ENCODE assay signal across 9 mouse cellular contexts in the genomic region with DNA sequence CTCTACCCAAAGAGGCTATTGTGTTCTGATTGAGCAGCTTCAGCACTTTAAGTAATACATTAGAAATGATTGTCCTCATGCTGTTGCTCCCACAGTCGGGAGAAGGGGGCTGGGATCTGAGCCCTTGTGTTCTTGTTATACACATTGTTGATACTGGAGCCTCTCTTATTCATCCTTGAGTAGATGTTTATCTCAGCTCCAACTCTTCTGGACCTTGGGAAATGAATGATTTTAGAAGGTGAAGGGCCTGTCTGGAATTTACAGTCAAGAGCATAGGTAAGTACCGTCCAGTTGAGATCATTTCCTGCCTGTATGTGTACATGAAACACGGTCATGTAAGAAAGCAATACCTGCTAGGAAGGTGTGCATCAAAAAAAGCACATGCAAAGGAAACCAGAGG. TPM values are rescaled to one million over a fixed set of nuclear protein-coding genes. Genes with fewer than 3 reads are reported as not detected.
DNase-seq lines count a peak whose midpoint lies in the region; ATAC-seq and TF ChIP-seq lines count a peak whose summit lies in the region.
"Had no signal": no experiment of that assay in that cellular context is flagged by ENCODE, and none has a peak within 500 bp of the region (broad histone marks: within the 10 kb centered on the region; RNA-seq: fewer than 3 reads in every experiment).

No protein-coding gene starts in this region.

- no peak for TF ChIP-seq POLR2A in liver, adult 2 months (IDR thresholded peaks at IDR 0.05; ENCODE audit: extremely low read depth, insufficient read depth, low read length)

- H3K4me1 ChIP-seq in liver, adult 2 months (ENCODE audit: control insufficient read depth, insufficient read depth, low read length), result peaks cover 30% of the 10 kb centered on the region
- peaks cover 16% of the 10 kb centered on the region for H3K4me1 ChIP-seq in forebrain, postnatal 0 days (ENCODE audit: insufficient read depth)
- H3K4me1 ChIP-seq in intestine, postnatal 0 days (replicated peaks; ENCODE audit: control insufficient read depth, insufficient read depth, low read length), result peaks cover 13% of the 10 kb centered on the region
- peaks cover 27% of the 10 kb centered on the region for H3K4me1 ChIP-seq in neural tube, embryonic 13.5 days (replicated peaks)

- H3K36me3 ChIP-seq in liver, adult 2 months (ENCODE audit: control insufficient read depth, insufficient read depth, low read length), result 0 out of 2 replicates have a peak, but pooled peaks cover 3% of the 10 kb centered on the region
- no peaks in the 10 kb centered on the region for H3K36me3 ChIP-seq in forebrain, postnatal 0 days (ENCODE audit: insufficient read depth)
- no peaks in the 10 kb centered on the region for H3K36me3 ChIP-seq in intestine, postnatal 0 days (ENCODE audit: control insufficient read depth, insufficient read depth)
- 0 out of 2 replicates have a peak, but pooled peaks cover 3% of the 10 kb centered on the region for H3K36me3 ChIP-seq in neural tube, embryonic 13.5 days

- no peaks in the 10 kb centered on the region for H3K27me3 ChIP-seq in liver, adult 2 months (ENCODE audit: control insufficient read depth, insufficient read depth, low read length)
- no peaks in the 10 kb centered on the region for H3K27me3 ChIP-seq in forebrain, postnatal 0 days (ENCODE audit: insufficient read depth, low read length)
- H3K27me3 ChIP-seq in intestine, postnatal 0 days (replicated peaks; ENCODE audit: control insufficient read depth, insufficient read depth, low read length), result no peaks in the 10 kb centered on the region
- H3K27me3 ChIP-seq in neural tube, embryonic 13.5 days, result no peaks in the 10 kb centered on the region

- H3K27ac ChIP-seq in liver, adult 2 months (replicated peaks; ENCODE audit: insufficient read depth, low read depth, low read length), result peak overlapping the region; percentile 68; the same call in 1 of the 2 replicates
- H3K27ac ChIP-seq in forebrain, postnatal 0 days (ENCODE audit: low read depth, low read length), result no peak overlapping the region
- no peak overlapping the region for H3K27ac ChIP-seq in intestine, postnatal 0 days (ENCODE audit: low read depth, low read length)
- no peak overlapping the region for H3K27ac ChIP-seq in neural tube, embryonic 13.5 days (replicated peaks)
- H3K27ac ChIP-seq: liver, embryonic 14.5 days had no signal

- H3K79me2 ChIP-seq in liver, adult 2 months (ENCODE audit: control insufficient read depth, insufficient read depth, low read length), result peaks cover 21% of the 10 kb centered on the region

- peak overlapping the region; percentile 69; the same call in 1 of the 2 replicates for H3K4me2 ChIP-seq in forebrain, postnatal 0 days (ENCODE audit: low read depth)
- peak overlapping the region; percentile 82; the same call in 1 of the 2 replicates for H3K4me2 ChIP-seq in intestine, postnatal 0 days (replicated peaks; ENCODE audit: low read depth)
- peak overlapping the region; percentile 62 for H3K4me2 ChIP-seq in neural tube, embryonic 13.5 days

- no peak for ATAC-seq in forebrain, postnatal 0 days
- ATAC-seq in intestine, postnatal 0 days, result no peak
- ATAC-seq in neural tube, embryonic 13.5 days (ENCODE audit: low read depth), result no peak

- H3K9ac ChIP-seq in liver, adult 2 months (ENCODE audit: low read depth, low read length), result no peak overlapping the region
- H3K9ac ChIP-seq in forebrain, postnatal 0 days, result no peak overlapping the region
- no peak overlapping the region for H3K9ac ChIP-seq in intestine, postnatal 0 days (ENCODE audit: low read depth, low read length)
- no peak overlapping the region for H3K9ac ChIP-seq in neural tube, embryonic 13.5 days
- H3K9ac ChIP-seq: liver, embryonic 14.5 days had no signal

- H3K9me3 ChIP-seq in forebrain, postnatal 0 days (ENCODE audit: low read length), result no peaks in the 10 kb centered on the region
- H3K9me3 ChIP-seq in intestine, postnatal 0 days (ENCODE audit: control insufficient read depth), result no peaks in the 10 kb centered on the region
- no peaks in the 10 kb centered on the region for H3K9me3 ChIP-seq in neural tube, embryonic 13.5 days

- no peak for DNase-seq in liver, adult 2 months (ENCODE audit: extremely low read depth, low read depth, low spot score)
- DNase-seq in liver, result no peak
- no peak for DNase-seq in forebrain, postnatal 0 days
- DNase-seq in retina, postnatal 1 day, result no peak
- no peak for DNase-seq in embryo, embryonic 10 days (ENCODE audit: low spot score)
- DNase-seq: right cerebral cortex, postnatal 4 days had no signal

- WGBS in liver, adult 2 months, result 35% methylated on average over 3 of the region's 3 CpGs
- 65% methylated on average over 3 of the region's 3 CpGs for WGBS in forebrain, postnatal 0 days
- 47% methylated on average over 3 of the region's 3 CpGs for WGBS in intestine, postnatal 0 days
- WGBS in neural tube, embryonic 13.5 days, result 72% methylated on average over 3 of the region's 3 CpGs

- no peak for TF ChIP-seq CTCF in liver, adult 2 months (IDR thresholded peaks at IDR 0.05; ENCODE audit: low read depth, low read length)
- no peak for TF ChIP-seq CTCF in forebrain, postnatal 0 days (IDR thresholded peaks at IDR 0.05; ENCODE audit: low read depth)
- no peak for TF ChIP-seq CTCF in intestine, postnatal 0 days (IDR thresholded peaks at IDR 0.05; ENCODE audit: low read depth)

- no peak overlapping the region for H3K4me3 ChIP-seq in liver, adult 2 months (ENCODE audit: insufficient read depth, low read depth, low read length)
- no peak overlapping the region for H3K4me3 ChIP-seq in forebrain, postnatal 0 days (ENCODE audit: low read depth, low read length)
- no peak overlapping the region for H3K4me3 ChIP-seq in intestine, postnatal 0 days (ENCODE audit: low read depth, low read length)
- H3K4me3 ChIP-seq in neural tube, embryonic 13.5 days, result peak overlapping the region; percentile 84

RNA-seq across cellular contexts. Expression of a gene that starts 2.1 kb away (rescaled TPM):
- 173 and 178 TPM in 2 replicates for total RNA-seq in liver, adult 2 months (2014; rRNA removed)
- polyA plus RNA-seq in liver, adult 2 months (2012; rRNA removed), result 112 and 125 TPM in 2 replicates
- total RNA-seq in forebrain, postnatal 0 days (2014; rRNA removed), result 53.6 and 59.6 TPM in 2 replicates
- 35.0 and 40.0 TPM in 2 replicates for polyA plus RNA-seq in forebrain, postnatal 0 days (2015; fragmentation: Nextera tagmentation; extraction: Ambion mirVana)
- 55.6 and 61.3 TPM in 2 replicates for polyA plus RNA-seq in intestine, postnatal 0 days (2015; fragmentation: Nextera tagmentation; extraction: Ambion mirVana)
- polyA plus RNA-seq in neural tube, embryonic 13.5 days (2015; fragmentation: Nextera tagmentation; extraction: Ambion mirVana), result 47.3 and 47.6 TPM in 2 replicates
